Mouse (Mus musculus) stomach, embryonic 14.5 days (tissue): ENCODE results near the gene Cacng8. TPM values are rescaled to one million over a fixed set of nuclear protein-coding genes. Genes with fewer than 3 reads are reported as not detected.
A peak's percentile ranks its signal among the peaks of the same experiment; 100 is the strongest.

ENCODE experiments used
- ATAC-seq: fragments of 200-750 bp; cut with Nextera tagmentation; 2 replicates; pipeline ENCODE4 v1.8.0; 2017; ENCODE audit warnings: low read depth, moderate TSS enrichment; ENCODE audit not compliant: insufficient number of reproducible peaks, insufficient read depth, low FRiP score
- H3K27ac ChIP-seq: fragments of 300-500 bp; sonication (generic); 2 replicates; pipeline ENCODE4 v1.5.1; 2014; ENCODE audit warnings: mild to moderate bottlenecking, low read length, moderate library complexity, mixed read lengths
- H3K27me3 ChIP-seq: fragments of 300-500 bp; sonication (generic); 2 replicates; pipeline ENCODE4 v1.6.1; 2014; ENCODE audit warnings: low read length, control low read depth, mixed read lengths; ENCODE audit not compliant: control insufficient read depth, insufficient read depth
- H3K36me3 ChIP-seq: fragments of 300-500 bp; sonication (generic); 2 replicates; pipeline ENCODE4 v1.6.1; 2014; ENCODE audit warnings: mild to moderate bottlenecking, control low read depth, low read length, moderate library complexity, mixed read lengths; ENCODE audit not compliant: control insufficient read depth, insufficient read depth
- H3K4me1 ChIP-seq: fragments of 300-500 bp; sonication (generic); 2 replicates; pipeline ENCODE4 v1.6.1; 2014; ENCODE audit warnings: low read length, control low read depth, mixed read lengths; ENCODE audit not compliant: control insufficient read depth, insufficient read depth
- H3K4me2 ChIP-seq: fragments of 300-500 bp; sonication (generic); replicated peaks from 2 replicates; pipeline ENCODE4 v1.6.1; 2014; ENCODE audit warnings: low read depth, low read length, control low read depth
- H3K4me3 ChIP-seq: fragments of 300-500 bp; sonication (generic); 2 replicates; pipeline ENCODE4 v1.5.1; 2014; ENCODE audit warnings: low read depth, low read length, control low read depth
- H3K9ac ChIP-seq: fragments of 300-500 bp; sonication (generic); replicated peaks from 2 replicates; pipeline ENCODE4 v1.6.1; 2014; ENCODE audit warnings: low read depth, mild to moderate bottlenecking, control low read depth, low read length, moderate library complexity, mixed read lengths
- H3K9me3 ChIP-seq: fragments of 300-500 bp; sonication (generic); 2 replicates; pipeline ENCODE4 v1.6.1; 2016; ENCODE audit warnings: low read depth, low read length, control low read depth; ENCODE audit not compliant: control insufficient read depth
- WGBS: fragments of 180-500 bp; shearing (Covaris S2); extraction: QIAGEN DNeasy Blood & Tissue Kit; methylation state at CpG from one replicate; pipeline ENCODE4 v1.1.7; 2014; 5-methylcytosine and 5-hydroxymethylcytosine counted together
- polyA plus RNA-seq: library from polyadenylated mRNA; unstranded; fragments of >200 nt; fragmentation: Nextera tagmentation; extraction: Ambion mirVana; gene quantifications from 2 replicates; pipeline ENCODE4 v1.2.1, GENCODE M21; 2014

Gene Cacng8
- 2.1 and 2.8 TPM in 2 replicates for polyA plus RNA-seq

- Histone ChIP-seq H3K27me3 (no peaks in the 10 kb centered on the region), H3K9me3 (no peaks in the 10 kb centered on the region), H3K4me3 (peak within 1 kb of the TSS; percentile 21), H3K4me2 (peak within 1 kb of the TSS; percentile 45), H3K4me1 (no peaks in the 10 kb centered on the region; the same call in 1 of the 2 replicates), H3K36me3 (no peaks in the 10 kb centered on the region), H3K9ac (no peak within 1 kb of the TSS), H3K27ac (no peak within 1 kb of the TSS)
- no peak for ATAC-seq
- under 1% methylated on average over 7 of the region's 7 CpGs for WGBS
These were observed at the start of gene Cacng8 for GRCm38 (mm10) chr7:3390413-3391080. Gene Cacng8 (plus strand): TSS chr7:3390683.

- no peak overlapping the region for H3K4me3 ChIP-seq
- no peak overlapping the region for H3K9ac ChIP-seq
- H3K27ac ChIP-seq = no peak overlapping the region
- 80% methylated on average over 3 of the region's 3 CpGs for WGBS
- H3K36me3 ChIP-seq = peaks cover 4% of the 10 kb centered on the region; the same call in 1 of the 2 replicates
- H3K27me3 ChIP-seq = no peaks in the 10 kb centered on the region
- no peak for ATAC-seq
- no peaks in the 10 kb centered on the region for H3K9me3 ChIP-seq
- no peaks in the 10 kb centered on the region for H3K4me1 ChIP-seq
- no peak overlapping the region for H3K4me2 ChIP-seq
These were observed 46.6 kb upstream of the Cacng8 start for GRCm38 (mm10) chr7:3343861-3344260.

- no peaks in the 10 kb centered on the region for H3K9me3 ChIP-seq
- 93% methylated on average over 3 of the region's 3 CpGs for WGBS
- peaks cover 8% of the 10 kb centered on the region; the same call in 1 of the 2 replicates for H3K36me3 ChIP-seq
- no peak for ATAC-seq
- H3K27me3 ChIP-seq = no peaks in the 10 kb centered on the region
- H3K4me1 ChIP-seq = no peaks in the 10 kb centered on the region
- no peak overlapping the region for H3K4me2 ChIP-seq
- no peak overlapping the region for H3K4me3 ChIP-seq
- no peak overlapping the region for H3K27ac ChIP-seq
- no peak overlapping the region for H3K9ac ChIP-seq
These were observed 45.2 kb upstream of the Cacng8 start for GRCm38 (mm10) chr7:3345301-3345700.

GRCm38 (mm10) chr7:3347366-3348287 is 42.9 kb upstream of the Cacng8 start:
- ATAC-seq = no peak
- Histone ChIP-seq H3K27me3 (no peaks in the 10 kb centered on the region), H3K4me1 (no peaks in the 10 kb centered on the region), H3K9me3 (no peaks in the 10 kb centered on the region), H3K4me2 (no peak overlapping the region), H3K9ac (no peak overlapping the region), H3K27ac (no peak overlapping the region), H3K36me3 (peaks cover 4% of the 10 kb centered on the region; the same call in 1 of the 2 replicates), H3K4me3 (no peak overlapping the region)
- 69% methylated on average over 20 of the region's 20 CpGs for WGBS

DNA sequence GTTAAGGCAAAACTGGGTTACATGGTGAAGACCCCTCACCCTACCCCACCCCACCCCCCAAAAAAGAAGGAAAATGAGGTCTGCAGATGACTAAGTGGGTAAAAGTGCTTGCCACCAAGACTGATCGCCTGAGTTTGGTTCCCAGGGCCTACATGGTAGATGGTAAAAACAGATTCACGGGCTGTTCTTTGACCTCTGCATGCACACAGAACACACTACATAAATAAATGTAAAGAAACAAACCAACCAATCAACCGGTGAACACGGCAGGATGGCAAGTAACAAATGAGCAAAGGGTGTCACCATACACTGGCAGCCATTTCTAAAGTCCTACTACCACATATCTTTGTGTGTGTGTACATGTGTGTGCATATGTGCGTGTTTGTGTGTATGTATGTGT is 42.2 kb upstream of the Cacng8 start:
- Histone ChIP-seq H3K4me2 (no peak overlapping the region), H3K9ac (no peak overlapping the region), H3K4me1 (no peaks in the 10 kb centered on the region), H3K36me3 (peaks cover 4% of the 10 kb centered on the region; the same call in 1 of the 2 replicates), H3K27ac (no peak overlapping the region), H3K27me3 (no peaks in the 10 kb centered on the region), H3K9me3 (no peaks in the 10 kb centered on the region), H3K4me3 (no peak overlapping the region)
- ATAC-seq = no peak
- WGBS = 67% methylated on average over 5 of the region's 5 CpGs

GRCm38 (mm10) chr7:3349775-3350174 is 40.7 kb upstream of the Cacng8 start:
- Histone ChIP-seq H3K27me3 (no peaks in the 10 kb centered on the region), H3K9ac (no peak overlapping the region), H3K4me1 (no peaks in the 10 kb centered on the region), H3K4me3 (no peak overlapping the region), H3K36me3 (peaks cover 4% of the 10 kb centered on the region; the same call in 1 of the 2 replicates), H3K9me3 (no peaks in the 10 kb centered on the region), H3K4me2 (no peak overlapping the region), H3K27ac (no peak overlapping the region)
- 90% methylated on average over 9 of the region's 9 CpGs for WGBS
- no peak for ATAC-seq

GRCm38 (mm10) chr7:3351536-3351935 is 38.9 kb upstream of the Cacng8 start:
- no peaks in the 10 kb centered on the region for H3K4me1 ChIP-seq
- H3K9me3 ChIP-seq = no peaks in the 10 kb centered on the region
- H3K27me3 ChIP-seq = no peaks in the 10 kb centered on the region
- no peak overlapping the region for H3K4me3 ChIP-seq
- no peak overlapping the region for H3K4me2 ChIP-seq
- no peak overlapping the region for H3K27ac ChIP-seq
- 91% methylated on average over 1 of the region's 1 CpGs for WGBS
- no peak for ATAC-seq
- H3K9ac ChIP-seq = no peak overlapping the region
- H3K36me3 ChIP-seq = 0 out of 2 replicates have a peak, but pooled peaks cover 4% of the 10 kb centered on the region

DNA sequence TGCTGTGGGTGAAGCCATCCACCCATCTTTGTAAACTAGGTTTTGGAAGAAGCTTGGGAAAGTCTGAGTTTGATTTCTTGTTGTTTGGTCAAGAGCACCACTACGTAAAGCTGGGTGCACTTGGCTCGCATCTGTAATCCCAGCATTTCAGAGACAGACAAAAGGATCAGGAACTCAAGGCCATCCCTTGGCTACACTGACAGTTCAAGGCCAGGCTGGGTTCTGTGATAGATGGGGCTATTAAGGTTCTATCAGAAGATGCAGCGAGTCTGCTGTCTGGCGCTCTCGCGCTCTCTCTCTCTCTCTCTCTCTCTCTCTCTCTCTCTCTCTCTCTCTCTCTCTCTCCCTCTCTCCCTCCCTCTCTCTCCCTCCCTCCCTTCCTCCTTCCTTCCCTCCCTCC is 35.6 kb upstream of the Cacng8 start:
- WGBS = 83% methylated on average over 6 of the region's 6 CpGs
- H3K27me3 ChIP-seq = no peaks in the 10 kb centered on the region
- no peak overlapping the region for H3K4me3 ChIP-seq
- no peak for ATAC-seq
- no peaks in the 10 kb centered on the region; the same call in 1 of the 2 replicates for H3K36me3 ChIP-seq
- H3K9ac ChIP-seq = no peak overlapping the region
- no peak overlapping the region for H3K4me2 ChIP-seq
- no peaks in the 10 kb centered on the region for H3K9me3 ChIP-seq
- H3K27ac ChIP-seq = no peak overlapping the region
- H3K4me1 ChIP-seq = no peaks in the 10 kb centered on the region
